Mouse (Mus musculus): Measurements from ENCODE around the gene Brca1. TPM values are rescaled to one million over a fixed set of nuclear protein-coding genes. Genes with fewer than 3 reads are reported as not detected.

Gene Brca1
- polyA plus RNA-seq, 1 experiment: 1.0 TPM

GRCm38 (mm10) chr11:101465869-101466551 is 85.7 kb downstream of the Brca1 start, which contains the start of gene Vat1:
Gene Vat1 (minus strand): TSS chr11:101466230.
- peaks cover 20% of the 10 kb centered on the region for H3K79me2 ChIP-seq (ENCODE audit: control insufficient read depth, insufficient read depth)
- peaks cover 13% of the 10 kb centered on the region for H3K36me3 ChIP-seq (ENCODE audit: control insufficient read depth, insufficient read depth)
- H3K4me2 ChIP-seq (ENCODE audit: low read depth): peak within 1 kb of the TSS; percentile 95
- TF ChIP-seq REST (IDR thresholded peaks at IDR 0.05; ENCODE audit: insufficient read depth, insufficient read length) (no peak), MAX (IDR thresholded peaks at IDR 0.05; ENCODE audit: low read depth) (no peak), POLR2AphosphoS2 (IDR thresholded peaks at IDR 0.05; ENCODE audit: insufficient read length, low read depth) (peak; percentile 90), POLR2A (IDR thresholded peaks at IDR 0.05; ENCODE audit: insufficient read length, low read depth) (peak; percentile 84), USF1 (IDR thresholded peaks at IDR 0.05; ENCODE audit: low read depth) (no peak), E2F4 (IDR thresholded peaks at IDR 0.05; ENCODE audit: insufficient read depth) (peak; percentile 28), TCF3 (IDR thresholded peaks at IDR 0.05; ENCODE audit: insufficient read length, low read depth) (no peak), MYOG (IDR thresholded peaks at IDR 0.05; ENCODE audit: control insufficient read depth in 1 of 3, insufficient read depth in 1 of 3, insufficient read length in 2 of 3, low read depth in 2 of 3) (peak in 2 of 3 experiments; percentile 61 to 83), CEBPB (IDR thresholded peaks at IDR 0.05; ENCODE audit: insufficient read depth, poor library complexity, severe bottlenecking) (no peak), MYOD1 (IDR thresholded peaks at IDR 0.05; ENCODE audit: control insufficient read depth in 1 of 3, insufficient read length in 2 of 3, low read depth in 2 of 3) (peak in 2 of 3 experiments; percentile 28 to 81), SRF (IDR thresholded peaks at IDR 0.05; ENCODE audit: control insufficient read depth, insufficient read length, low read depth) (no peak), TCF12 (IDR thresholded peaks at IDR 0.05; ENCODE audit: insufficient read depth, poor library complexity, severe bottlenecking) (no peak)
- peak within 1 kb of the TSS; percentile 54 for H3ac ChIP-seq (ENCODE audit: control insufficient read depth, insufficient read length)
- H3K27me3 ChIP-seq (ENCODE audit: control insufficient read depth, insufficient read depth, insufficient read length): no peaks in the 10 kb centered on the region
- peak within 1 kb of the TSS; percentile 97 for H3K4me3 ChIP-seq

GRCm38 (mm10) chr11:101465101-101465868 is 86.5 kb downstream of the Brca1 start:
- H3K79me2 ChIP-seq (ENCODE audit: control insufficient read depth, insufficient read depth): peaks cover 20% of the 10 kb centered on the region
- peak overlapping the region; percentile 97 for H3K4me3 ChIP-seq
- TF ChIP-seq REST (IDR thresholded peaks at IDR 0.05; ENCODE audit: insufficient read depth, insufficient read length): no peak
- TF ChIP-seq POLR2AphosphoS2 (IDR thresholded peaks at IDR 0.05; ENCODE audit: insufficient read length, low read depth): peak; percentile 48
- peak in 1 of 3 experiments; percentile 4 for TF ChIP-seq MYOG (IDR thresholded peaks at IDR 0.05; ENCODE audit: control insufficient read depth in 1 of 3, insufficient read depth in 1 of 3, insufficient read length in 2 of 3, low read depth in 2 of 3)
- TF ChIP-seq MAX (IDR thresholded peaks at IDR 0.05; ENCODE audit: low read depth): no peak
- TF ChIP-seq E2F4 (IDR thresholded peaks at IDR 0.05; ENCODE audit: insufficient read depth): no peak
- TF ChIP-seq CEBPB (IDR thresholded peaks at IDR 0.05; ENCODE audit: insufficient read depth, poor library complexity, severe bottlenecking): no peak
- peak; percentile 65 for TF ChIP-seq POLR2A (IDR thresholded peaks at IDR 0.05; ENCODE audit: insufficient read length, low read depth)
- TF ChIP-seq USF1 (IDR thresholded peaks at IDR 0.05; ENCODE audit: low read depth): peak; percentile 71
- TF ChIP-seq MYOD1 (IDR thresholded peaks at IDR 0.05; ENCODE audit: control insufficient read depth in 1 of 3, insufficient read length in 2 of 3, low read depth in 2 of 3): no peak
- TF ChIP-seq SRF (IDR thresholded peaks at IDR 0.05; ENCODE audit: control insufficient read depth, insufficient read length, low read depth): no peak
- H3K4me2 ChIP-seq (ENCODE audit: low read depth): peak overlapping the region; percentile 83
- no peaks in the 10 kb centered on the region for H3K27me3 ChIP-seq (ENCODE audit: control insufficient read depth, insufficient read depth, insufficient read length)
- H3K36me3 ChIP-seq (ENCODE audit: control insufficient read depth, insufficient read depth): peaks cover 21% of the 10 kb centered on the region
- H3ac ChIP-seq (ENCODE audit: control insufficient read depth, insufficient read length): peak overlapping the region; percentile 54

- Histone ChIP-seq H3K79me2 (ENCODE audit: control insufficient read depth, insufficient read depth) (peaks cover 20% of the 10 kb centered on the region), H3ac (ENCODE audit: control insufficient read depth, insufficient read length) (peak within 1 kb of the TSS; percentile 54), H3K36me3 (ENCODE audit: control insufficient read depth, insufficient read depth) (peaks cover 24% of the 10 kb centered on the region), H3K4me3 (peak within 1 kb of the TSS; percentile 97), H3K4me2 (ENCODE audit: low read depth) (peak within 1 kb of the TSS; percentile 83), H3K27me3 (ENCODE audit: control insufficient read depth, insufficient read depth, insufficient read length) (no peaks in the 10 kb centered on the region)
- TF ChIP-seq TCF12 (IDR thresholded peaks at IDR 0.05; ENCODE audit: insufficient read depth, poor library complexity, severe bottlenecking) (no peak), CEBPB (IDR thresholded peaks at IDR 0.05; ENCODE audit: insufficient read depth, poor library complexity, severe bottlenecking) (no peak), SRF (IDR thresholded peaks at IDR 0.05; ENCODE audit: control insufficient read depth, insufficient read length, low read depth) (no peak), REST (IDR thresholded peaks at IDR 0.05; ENCODE audit: insufficient read depth, insufficient read length) (no peak), USF1 (IDR thresholded peaks at IDR 0.05; ENCODE audit: low read depth) (no peak), E2F4 (IDR thresholded peaks at IDR 0.05; ENCODE audit: insufficient read depth) (no peak), POLR2AphosphoS2 (IDR thresholded peaks at IDR 0.05; ENCODE audit: insufficient read length, low read depth) (no peak), MYOG (IDR thresholded peaks at IDR 0.05; ENCODE audit: control insufficient read depth in 1 of 3, insufficient read depth in 1 of 3, insufficient read length in 2 of 3, low read depth in 2 of 3) (no peak), POLR2A (IDR thresholded peaks at IDR 0.05; ENCODE audit: insufficient read length, low read depth) (no peak), TCF3 (IDR thresholded peaks at IDR 0.05; ENCODE audit: insufficient read length, low read depth) (no peak)
Measured at GRCm38 (mm10) chr11:101464211-101465100, 87.3 kb downstream of the Brca1 start, which contains the start of gene Rnd2. Gene Rnd2 (plus strand): TSS chr11:101464999.

All from myocyte (in vitro differentiated cells).